Mouse (Mus musculus) kidney, embryonic 16.5 days (tissue): Measurements from ENCODE around the gene Atp8a2. TPM values are rescaled to one million over a fixed set of nuclear protein-coding genes. Genes with fewer than 3 reads are reported as not detected.

ENCODE experiments used
- ATAC-seq: fragments of 200-750 bp; cut with Nextera tagmentation; 2 replicates; pipeline ENCODE4 v1.8.0; 2017; ENCODE audit warnings: moderate TSS enrichment; ENCODE audit not compliant: low FRiP score, low TSS enrichment
- H3K27ac ChIP-seq: fragments of 300-500 bp; sonication (generic); 2 replicates; pipeline ENCODE4 v1.5.1; 2014; ENCODE audit warnings: low read length
- H3K27me3 ChIP-seq: fragments of 300-500 bp; sonication (generic); 2 replicates; pipeline ENCODE4 v1.6.1; 2014; ENCODE audit warnings: low read length, control low read depth, mixed read lengths; ENCODE audit not compliant: insufficient read depth
- H3K36me3 ChIP-seq: fragments of 300-500 bp; sonication (generic); 2 replicates; pipeline ENCODE4 v1.6.1; 2014; ENCODE audit warnings: low read length, control low read depth, mixed read lengths; ENCODE audit not compliant: insufficient read depth
- H3K4me1 ChIP-seq: fragments of 300-500 bp; sonication (generic); 2 replicates; pipeline ENCODE4 v1.6.1; 2014; ENCODE audit warnings: low read length, control low read depth, mixed read lengths; ENCODE audit not compliant: insufficient read depth
- H3K4me2 ChIP-seq: fragments of 300-500 bp; sonication (generic); replicated peaks from 2 replicates; pipeline ENCODE4 v1.6.1; 2014; ENCODE audit warnings: low read depth, low read length
- H3K4me3 ChIP-seq: fragments of 300-500 bp; sonication (generic); 2 replicates; pipeline ENCODE4 v1.5.1; 2014; ENCODE audit warnings: mild to moderate bottlenecking, low read length
- H3K9ac ChIP-seq: fragments of 300-500 bp; sonication (generic); replicated peaks from 2 replicates; pipeline ENCODE4 v1.6.1; 2014; ENCODE audit warnings: low read length
- H3K9me3 ChIP-seq: fragments of 300-500 bp; sonication (generic); 2 replicates; pipeline ENCODE4 v1.6.1; 2016; ENCODE audit warnings: low read length, control low read depth
- WGBS: fragments of 180-500 bp; shearing (Covaris S2); extraction: QIAGEN DNeasy Blood & Tissue Kit; methylation state at CpG from one replicate; pipeline ENCODE4 v1.1.7; 2014; 5-methylcytosine and 5-hydroxymethylcytosine counted together
- polyA plus RNA-seq: library from polyadenylated mRNA; unstranded; fragments of >200 nt; fragmentation: Nextera tagmentation; extraction: Ambion mirVana; gene quantifications from 2 replicates; pipeline ENCODE4 v1.2.1, GENCODE M21; 2015

The Atp8a2 gene
- 1.3 and 1.5 TPM in 2 replicates for polyA plus RNA-seq

DNA sequence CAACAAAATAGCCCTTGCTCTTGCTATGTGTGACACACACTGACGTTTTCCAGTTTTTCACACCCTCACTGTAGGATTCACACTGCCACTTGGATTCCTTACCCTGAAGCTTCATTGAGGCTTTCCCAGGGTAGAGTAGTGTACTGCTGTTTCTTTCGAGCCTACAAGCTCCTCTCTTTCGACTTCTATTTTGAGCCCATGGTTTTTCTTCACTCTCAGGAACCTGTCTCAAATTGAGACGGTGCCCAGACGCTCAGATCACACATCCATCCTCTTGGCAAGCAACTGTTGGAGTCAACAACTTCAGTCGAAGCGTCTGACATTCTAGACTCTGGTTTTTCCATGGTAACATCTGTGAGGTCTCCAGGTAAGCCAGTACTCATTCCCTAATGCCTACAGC is at the start of gene Atp8a2:
Gene Atp8a2, minus strand, starts transcription at position 296 of the 400 bp plus-strand sequence.
- H3K4me2 ChIP-seq, result no peak within 1 kb of the TSS
- H3K27me3 ChIP-seq, result no peaks in the 10 kb centered on the region
- H3K9me3 ChIP-seq, result no peaks in the 10 kb centered on the region
- H3K4me3 ChIP-seq, result no peak within 1 kb of the TSS
- no peaks in the 10 kb centered on the region for H3K4me1 ChIP-seq
- 66% methylated on average over 7 of the region's 7 CpGs for WGBS
- no peak within 1 kb of the TSS for H3K27ac ChIP-seq
- no peak within 1 kb of the TSS for H3K9ac ChIP-seq
- H3K36me3 ChIP-seq, result no peaks in the 10 kb centered on the region
- no peak for ATAC-seq

DNA sequence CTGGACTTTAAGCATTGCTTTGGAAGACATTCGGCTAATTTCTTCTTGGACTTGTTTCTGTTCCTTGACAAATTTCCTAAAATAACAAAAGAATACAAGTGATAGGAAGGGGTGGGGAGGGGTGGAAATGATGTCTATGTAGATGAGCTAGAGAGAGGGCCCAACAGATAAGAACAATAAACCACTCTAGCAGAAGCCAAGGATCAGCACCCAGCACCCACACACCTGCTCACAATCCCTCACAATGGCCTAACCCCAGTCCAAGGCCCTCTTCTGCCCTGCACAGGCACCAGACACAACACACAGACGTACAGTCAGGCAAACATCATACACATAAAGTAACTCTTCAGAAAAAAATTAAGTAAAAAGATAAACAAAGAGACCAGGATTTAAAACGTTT is 41.6 kb upstream of the Atp8a2 start:
- Histone ChIP-seq H3K27ac (no peak overlapping the region), H3K36me3 (peaks cover 44% of the 10 kb centered on the region), H3K9me3 (no peaks in the 10 kb centered on the region), H3K27me3 (no peaks in the 10 kb centered on the region), H3K9ac (no peak overlapping the region), H3K4me3 (no peak overlapping the region), H3K4me1 (no peaks in the 10 kb centered on the region), H3K4me2 (no peak overlapping the region)
- no peak for ATAC-seq
- WGBS, result 82% methylated on average over 3 of the region's 3 CpGs

DNA sequence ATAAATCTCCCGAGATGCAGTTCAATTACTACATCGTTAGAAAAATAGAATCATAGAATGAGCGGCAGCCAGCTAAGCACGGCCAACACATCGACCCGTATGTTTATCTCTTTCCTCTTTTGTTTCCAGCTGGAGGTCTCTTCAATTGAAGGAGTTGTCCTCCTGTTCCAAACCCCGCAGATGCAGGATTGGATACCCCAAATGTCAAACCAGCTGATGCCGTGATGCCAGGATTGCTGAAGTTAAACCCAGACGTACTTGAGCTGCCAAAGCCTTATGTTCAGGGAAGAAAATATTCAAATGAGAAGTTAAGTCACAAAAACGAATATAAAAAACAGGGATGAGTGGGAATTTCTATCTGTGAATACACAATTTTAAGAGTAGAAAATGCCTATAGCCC is 22.9 kb upstream of the Atp8a2 start:
- no peaks in the 10 kb centered on the region for H3K9me3 ChIP-seq
- no peak overlapping the region for H3K9ac ChIP-seq
- no peaks in the 10 kb centered on the region for H3K4me1 ChIP-seq
- H3K4me2 ChIP-seq, result no peak overlapping the region
- H3K36me3 ChIP-seq, result peaks cover 22% of the 10 kb centered on the region
- H3K4me3 ChIP-seq, result no peak overlapping the region
- H3K27me3 ChIP-seq, result no peaks in the 10 kb centered on the region
- 93% methylated on average over 10 of the region's 10 CpGs for WGBS
- no peak for ATAC-seq
- H3K27ac ChIP-seq, result no peak overlapping the region

DNA sequence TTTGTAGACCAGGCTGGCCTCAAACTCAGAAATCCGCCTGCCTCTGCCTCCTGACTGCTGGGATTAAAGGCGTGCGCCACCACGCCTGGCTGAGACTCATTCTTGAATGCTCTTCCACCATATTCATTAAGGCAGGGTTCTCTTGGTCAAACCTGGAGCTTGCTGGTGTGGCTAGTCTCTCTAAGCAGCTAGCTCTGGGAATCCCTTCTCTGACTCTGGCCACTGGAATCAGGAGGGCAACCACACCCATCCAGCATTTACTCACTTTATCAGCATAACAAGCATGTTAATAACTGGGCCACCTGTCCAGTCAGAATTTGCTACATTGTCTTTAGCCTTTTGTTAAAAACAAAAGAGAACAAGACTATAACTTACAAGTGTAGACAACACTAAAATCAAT is 20.6 kb upstream of the Atp8a2 start:
- Histone ChIP-seq H3K4me3 (no peak overlapping the region), H3K9me3 (no peaks in the 10 kb centered on the region), H3K27me3 (no peaks in the 10 kb centered on the region), H3K4me1 (no peaks in the 10 kb centered on the region), H3K9ac (no peak overlapping the region), H3K27ac (no peak overlapping the region), H3K4me2 (no peak overlapping the region), H3K36me3 (peaks cover 22% of the 10 kb centered on the region)
- ATAC-seq, result no peak
- WGBS, result 98% methylated on average over 4 of the region's 4 CpGs

DNA sequence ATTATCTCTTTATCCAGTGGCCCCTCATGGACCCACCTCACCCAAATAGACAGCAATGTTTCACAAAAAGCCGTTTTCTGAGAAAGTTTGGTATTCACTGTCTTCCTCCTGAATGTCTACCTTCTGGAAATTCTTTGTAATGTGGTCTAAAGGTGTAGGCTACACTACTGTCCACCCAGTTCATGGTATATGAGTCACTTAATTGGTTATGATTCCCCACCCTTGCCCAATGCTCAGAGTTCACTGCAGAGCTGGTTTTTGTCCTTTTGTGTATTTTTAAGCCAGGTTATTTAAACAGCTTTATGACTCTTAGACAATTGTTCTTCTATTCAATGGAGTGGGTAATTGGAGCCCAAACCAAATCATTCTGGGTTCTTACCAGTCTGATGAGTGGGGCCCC is 19.1 kb upstream of the Atp8a2 start:
- Histone ChIP-seq H3K4me3 (no peak overlapping the region), H3K9ac (no peak overlapping the region), H3K27me3 (no peaks in the 10 kb centered on the region), H3K27ac (no peak overlapping the region), H3K9me3 (no peaks in the 10 kb centered on the region), H3K4me2 (no peak overlapping the region), H3K36me3 (peaks cover 18% of the 10 kb centered on the region), H3K4me1 (no peaks in the 10 kb centered on the region)
- ATAC-seq, result no peak
- WGBS, result 93% methylated on average over 1 of the region's 1 CpGs

DNA sequence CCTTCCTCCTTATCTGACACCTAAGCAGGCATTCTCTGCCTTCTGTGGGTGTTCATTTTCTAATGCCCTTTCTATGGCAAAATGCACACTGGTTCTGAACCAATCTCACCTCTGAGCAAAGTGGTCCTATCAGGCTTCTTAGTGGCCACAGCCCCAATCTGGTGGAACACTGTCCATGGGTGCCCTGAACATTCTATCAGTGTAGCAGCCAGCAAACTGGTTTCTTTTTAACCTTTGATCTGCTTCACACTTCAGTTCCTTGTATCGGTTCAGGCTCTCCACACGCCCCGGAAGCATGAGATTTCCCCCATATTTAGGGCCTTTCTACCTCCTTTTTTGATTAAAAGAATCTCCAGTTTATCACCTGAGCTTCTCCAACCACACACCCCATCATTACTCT is 18.0 kb upstream of the Atp8a2 start:
- 84% methylated on average over 3 of the region's 3 CpGs for WGBS
- Histone ChIP-seq H3K36me3 (peaks cover 14% of the 10 kb centered on the region), H3K4me2 (no peak overlapping the region), H3K9me3 (no peaks in the 10 kb centered on the region), H3K4me3 (no peak overlapping the region), H3K9ac (no peak overlapping the region), H3K27me3 (no peaks in the 10 kb centered on the region), H3K27ac (no peak overlapping the region), H3K4me1 (no peaks in the 10 kb centered on the region)
- ATAC-seq, result no peak

DNA sequence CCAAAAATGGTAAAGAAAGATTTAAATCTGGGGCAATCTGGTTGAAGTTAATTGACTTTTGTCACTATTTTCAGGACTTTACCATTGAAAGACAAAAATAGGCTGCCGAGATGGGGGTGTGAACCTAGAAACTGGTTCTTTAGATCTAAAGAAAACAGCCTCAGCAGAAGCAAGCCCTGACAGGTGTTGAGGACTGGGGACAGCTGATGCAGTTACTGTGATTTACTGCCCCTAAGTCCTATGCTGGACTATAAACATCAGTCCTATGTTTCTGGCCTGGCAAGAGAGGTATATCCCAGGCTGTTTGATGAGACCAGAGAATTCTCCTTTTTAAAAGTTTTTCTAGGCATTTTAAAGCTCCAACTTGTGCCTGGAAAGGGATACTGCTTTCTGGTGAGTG is 17.1 kb upstream of the Atp8a2 start:
- no peak overlapping the region for H3K9ac ChIP-seq
- H3K27me3 ChIP-seq, result no peaks in the 10 kb centered on the region
- no peak for ATAC-seq
- H3K9me3 ChIP-seq, result no peaks in the 10 kb centered on the region
- no peak overlapping the region for H3K27ac ChIP-seq
- no peak overlapping the region for H3K4me2 ChIP-seq
- peaks cover 11% of the 10 kb centered on the region; the same call in 1 of the 2 replicates for H3K36me3 ChIP-seq
- H3K4me3 ChIP-seq, result no peak overlapping the region
- H3K4me1 ChIP-seq, result no peaks in the 10 kb centered on the region
- 29% methylated on average over 1 of the region's 1 CpGs for whole genome bisulfite sequencing

DNA sequence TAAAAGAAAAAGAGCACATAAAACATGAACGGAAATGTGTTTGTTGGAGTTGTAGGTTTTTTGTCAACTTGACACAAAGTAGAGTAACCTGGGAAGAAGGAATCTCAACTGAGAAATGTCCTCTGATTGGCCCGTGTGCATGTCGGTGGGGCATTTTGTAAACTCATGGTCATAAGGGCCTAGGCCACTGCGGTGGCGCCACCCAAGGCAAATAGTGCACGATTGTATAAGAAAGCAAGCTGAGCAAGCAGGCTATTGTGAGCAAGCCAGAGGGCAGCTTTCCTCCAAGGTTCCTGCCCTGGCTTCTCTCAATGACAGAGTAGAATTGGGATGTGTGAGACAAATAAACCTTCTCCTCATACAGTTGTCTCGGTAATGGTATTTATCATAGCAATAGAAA is 12.2 kb upstream of the Atp8a2 start:
- Histone ChIP-seq H3K9ac (no peak overlapping the region), H3K27ac (no peak overlapping the region), H3K4me3 (no peak overlapping the region), H3K9me3 (no peaks in the 10 kb centered on the region), H3K27me3 (no peaks in the 10 kb centered on the region), H3K4me2 (no peak overlapping the region), H3K36me3 (no peaks in the 10 kb centered on the region), H3K4me1 (no peaks in the 10 kb centered on the region)
- ATAC-seq, result no peak
- 93% methylated on average over 7 of the region's 7 CpGs for WGBS

DNA sequence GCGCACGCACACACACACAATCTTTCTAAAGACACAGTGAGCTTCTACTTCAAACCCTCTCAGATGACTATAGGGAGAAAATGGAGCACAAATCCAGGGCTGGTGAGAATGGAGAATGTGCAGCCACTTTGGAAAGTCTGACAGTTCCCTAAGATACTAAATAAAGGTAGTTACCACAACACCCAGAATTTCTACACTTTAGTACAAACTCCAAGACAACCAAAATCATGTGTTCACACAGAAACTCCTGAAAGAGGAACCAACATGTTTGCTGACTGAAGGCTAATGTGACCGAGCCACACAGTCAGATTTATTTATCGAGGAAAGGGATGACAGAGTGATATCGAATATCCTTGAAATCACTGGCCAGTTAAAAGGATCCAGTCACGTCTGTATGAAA is 8.0 kb upstream of the Atp8a2 start:
- Histone ChIP-seq H3K9me3 (no peaks in the 10 kb centered on the region), H3K36me3 (no peaks in the 10 kb centered on the region), H3K27ac (no peak overlapping the region), H3K4me1 (no peaks in the 10 kb centered on the region), H3K4me3 (no peak overlapping the region), H3K9ac (no peak overlapping the region), H3K27me3 (no peaks in the 10 kb centered on the region), H3K4me2 (no peak overlapping the region)
- WGBS, result 71% methylated on average over 6 of the region's 6 CpGs
- ATAC-seq, result no peak

DNA sequence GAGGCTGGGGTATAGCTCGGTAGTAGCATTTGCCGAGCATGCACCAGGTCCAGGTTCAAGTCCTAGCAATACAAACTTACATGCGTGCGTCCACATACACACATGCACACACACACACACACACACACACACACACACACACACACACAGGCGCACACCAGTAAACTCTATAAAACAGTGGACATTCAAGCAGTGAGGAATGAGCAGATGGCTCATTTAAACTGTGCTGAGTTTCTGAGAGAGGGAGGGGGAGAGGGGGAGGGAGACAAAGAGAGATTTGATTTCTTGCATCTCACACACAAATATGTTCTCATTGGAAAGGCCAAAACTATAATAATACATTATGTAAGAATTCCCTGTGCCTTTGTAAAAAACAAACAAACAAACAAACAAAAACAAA is 980 bp downstream of the Atp8a2 start:
- no peak overlapping the region for H3K4me3 ChIP-seq
- H3K4me2 ChIP-seq, result no peak overlapping the region
- 0 out of 2 replicates have a peak, but pooled peaks cover 3% of the 10 kb centered on the region for H3K9me3 ChIP-seq
- 78% methylated on average over 5 of the region's 5 CpGs for WGBS
- H3K9ac ChIP-seq, result no peak overlapping the region
- no peaks in the 10 kb centered on the region for H3K36me3 ChIP-seq
- H3K27ac ChIP-seq, result no peak overlapping the region
- ATAC-seq, result no peak
- H3K4me1 ChIP-seq, result no peaks in the 10 kb centered on the region
- H3K27me3 ChIP-seq, result no peaks in the 10 kb centered on the region

DNA sequence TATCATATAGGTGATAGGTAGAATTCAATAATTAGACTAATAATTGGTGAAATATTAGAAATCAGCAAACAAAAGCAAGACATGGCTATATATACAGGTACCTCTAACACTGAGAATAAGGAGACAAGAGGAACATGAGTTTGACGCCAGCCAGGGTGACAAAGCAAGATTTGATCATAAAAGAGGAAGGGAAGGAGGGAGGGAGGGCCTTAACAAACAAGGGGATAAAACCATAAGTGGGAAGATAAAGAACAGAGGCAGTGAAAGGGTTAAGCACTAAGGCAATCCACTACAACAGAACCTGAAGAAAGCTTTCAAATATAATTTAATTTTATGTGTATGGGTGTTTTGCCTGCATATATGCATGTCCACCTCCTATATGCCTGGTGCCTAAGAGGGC is 2.4 kb downstream of the Atp8a2 start:
- H3K4me2 ChIP-seq, result no peak overlapping the region
- no peaks in the 10 kb centered on the region for H3K27me3 ChIP-seq
- H3K4me3 ChIP-seq, result no peak overlapping the region
- 0 out of 2 replicates have a peak, but pooled peaks cover 4% of the 10 kb centered on the region for H3K9me3 ChIP-seq
- H3K9ac ChIP-seq, result no peak overlapping the region
- no peaks in the 10 kb centered on the region for H3K36me3 ChIP-seq
- ATAC-seq, result no peak
- 75% methylated on average over 1 of the region's 1 CpGs for WGBS
- H3K27ac ChIP-seq, result no peak overlapping the region
- no peaks in the 10 kb centered on the region for H3K4me1 ChIP-seq
